Mouse (Mus musculus): ENCODE data around the gene Eif5a2.

GRCm38 (mm10) chr3:28775361-28775760, 5.7 kb upstream of the Eif5a2 start:
- TF ChIP-seq CTCF (conservative IDR thresholded peaks at IDR 0.05; ENCODE audit: low read length) (no peak), NANOG (IDR thresholded peaks at IDR 0.05; ENCODE audit: borderline replicate concordance, low read length) (no peak)

Measured in E14TG2a.4 (cell line).